Mouse (Mus musculus) erythroblast, embryonic 14.5 days (primary cell): ENCODE data around the gene Yars. TPM values are rescaled to one million over a fixed set of nuclear protein-coding genes. Genes with fewer than 3 reads are reported as not detected.

Source experiments
- H3K27me3 ChIP-seq: 2 replicates; pipeline ENCODE4 v1.6.1; 2012; ENCODE audit warnings: inconsistent platforms; ENCODE audit not compliant: control insufficient read depth
- H3K36me3 ChIP-seq: 2 replicates; pipeline ENCODE4 v1.6.1; 2012; ENCODE audit warnings: mild to moderate bottlenecking, inconsistent platforms; ENCODE audit not compliant: control insufficient read depth
- H3K4me1 ChIP-seq: 2 replicates; pipeline ENCODE4 v1.6.1; 2012; ENCODE audit warnings: inconsistent platforms; ENCODE audit not compliant: control insufficient read depth
- H3K4me3 ChIP-seq: replicated peaks from 2 replicates; pipeline ENCODE3; 2012; ENCODE audit warnings: moderate library complexity, mild to moderate bottlenecking, inconsistent platforms
- H3K9me3 ChIP-seq: 2 replicates; pipeline ENCODE4 v1.6.1; 2012; ENCODE audit warnings: low read length, inconsistent platforms, mixed read lengths; ENCODE audit not compliant: control insufficient read depth
- GATA1 ChIP-seq: IDR thresholded peaks from 2 replicates; pipeline ENCODE4 v1.6.1; 2012; ENCODE audit warnings: low read length, inconsistent platforms, mixed read lengths
- TAL1 ChIP-seq: IDR thresholded peaks from 3 replicates; pipeline ENCODE4 v1.6.1; 2012; ENCODE audit warnings: low read length, inconsistent platforms, mixed read lengths
- polyA plus RNA-seq: library from polyadenylated mRNA; stranded (reverse); fragments of >175 nt; gene quantifications from 2 replicates; pipeline ENCODE4 v1.2.3, GENCODE M21; 2012

Gene Yars
- polyA plus RNA-seq, 1 experiment = 2.7 TPM

GRCm38 (mm10) chr4:129244802-129245201 lies 55.2 kb downstream of the Yars start:
- Histone ChIP-seq H3K4me1 (peaks cover 32% of the 10 kb centered on the region), H3K27me3 (peaks cover 88% of the 10 kb centered on the region), H3K36me3 (no peaks in the 10 kb centered on the region), H3K4me3 (no peak overlapping the region), H3K9me3 (peaks cover 3% of the 10 kb centered on the region; the same call in 1 of the 2 replicates)
- TF ChIP-seq TAL1 = no peak
- no peak for TF ChIP-seq GATA1

GRCm38 (mm10) chr4:129246360-129247301 lies 57.1 kb downstream of the Yars start:
- H3K9me3 ChIP-seq = peaks cover 3% of the 10 kb centered on the region; the same call in 1 of the 2 replicates
- H3K4me3 ChIP-seq = no peak overlapping the region
- TF ChIP-seq GATA1 (no peak), TAL1 (no peak)
- no peaks in the 10 kb centered on the region for H3K36me3 ChIP-seq
- peaks cover 89% of the 10 kb centered on the region for H3K27me3 ChIP-seq
- peaks cover 39% of the 10 kb centered on the region for H3K4me1 ChIP-seq

- peaks cover 38% of the 10 kb centered on the region for H3K4me1 ChIP-seq
- H3K36me3 ChIP-seq = no peaks in the 10 kb centered on the region
- H3K27me3 ChIP-seq = peaks cover 84% of the 10 kb centered on the region
- peak overlapping the region; percentile 65 for H3K4me3 ChIP-seq
- peaks cover 3% of the 10 kb centered on the region; the same call in 1 of the 2 replicates for H3K9me3 ChIP-seq
- TF ChIP-seq GATA1 = no peak
- TF ChIP-seq TAL1 = no peak
Measured at GRCm38 (mm10) chr4:129247381-129248242, 58.1 kb downstream of the Yars start.

- Histone ChIP-seq H3K4me1 (peaks cover 36% of the 10 kb centered on the region), H3K4me3 (peak overlapping the region; percentile 65), H3K36me3 (no peaks in the 10 kb centered on the region), H3K27me3 (peaks cover 85% of the 10 kb centered on the region), H3K9me3 (peaks cover 3% of the 10 kb centered on the region; the same call in 1 of the 2 replicates)
- TF ChIP-seq TAL1 (no peak), GATA1 (no peak)
Measured at GRCm38 (mm10) chr4:129248243-129248767, 58.7 kb downstream of the Yars start.

- H3K36me3 ChIP-seq = no peaks in the 10 kb centered on the region
- H3K4me3 ChIP-seq = no peak overlapping the region
- H3K9me3 ChIP-seq = peaks cover 3% of the 10 kb centered on the region; the same call in 1 of the 2 replicates
- peaks cover 36% of the 10 kb centered on the region for H3K4me1 ChIP-seq
- no peak for TF ChIP-seq GATA1
- TF ChIP-seq TAL1 = no peak
- H3K27me3 ChIP-seq = peaks cover 80% of the 10 kb centered on the region
Measured at GRCm38 (mm10) chr4:129249288-129249687, 59.7 kb downstream of the Yars start.

- H3K36me3 ChIP-seq = no peaks in the 10 kb centered on the region
- no peak overlapping the region for H3K4me3 ChIP-seq
- TF ChIP-seq TAL1 (no peak), GATA1 (no peak)
- H3K4me1 ChIP-seq = peaks cover 25% of the 10 kb centered on the region
- H3K9me3 ChIP-seq = peaks cover 3% of the 10 kb centered on the region; the same call in 1 of the 2 replicates
- peaks cover 64% of the 10 kb centered on the region for H3K27me3 ChIP-seq
Measured at GRCm38 (mm10) chr4:129250759-129251481, 61.4 kb downstream of the Yars start.

GRCm38 (mm10) chr4:129251482-129252125 lies 62.0 kb downstream of the Yars start:
- Histone ChIP-seq H3K27me3 (peaks cover 57% of the 10 kb centered on the region), H3K9me3 (peaks cover 3% of the 10 kb centered on the region; the same call in 1 of the 2 replicates), H3K36me3 (no peaks in the 10 kb centered on the region), H3K4me1 (peaks cover 32% of the 10 kb centered on the region), H3K4me3 (no peak overlapping the region)
- TF ChIP-seq TAL1 (no peak), GATA1 (no peak)

- TF ChIP-seq TAL1 = no peak
- TF ChIP-seq GATA1 = no peak
- H3K27me3 ChIP-seq = peaks cover 48% of the 10 kb centered on the region
- H3K4me3 ChIP-seq = no peak overlapping the region
- H3K4me1 ChIP-seq = peaks cover 38% of the 10 kb centered on the region
- 0 out of 2 replicates have a peak, but pooled peaks cover 3% of the 10 kb centered on the region for H3K9me3 ChIP-seq
- no peaks in the 10 kb centered on the region for H3K36me3 ChIP-seq
Measured at GRCm38 (mm10) chr4:129252492-129252891, 62.9 kb downstream of the Yars start.
